Mouse (Mus musculus): ENCODE measurements around the gene Hmgb1. TPM values are rescaled to one million over a fixed set of nuclear protein-coding genes. Genes with fewer than 3 reads are reported as not detected.

Hmgb1 gene
- total RNA-seq (2022) = 100 to 1,000 TPM; 119 to 140 (median 134) TPM

- peak; percentile 98 for DNase-seq (ENCODE audit: low spot score in 2 of 2)
Measured at GRCm38 (mm10) chr5:149184104-149184843, at the start of gene Hmgb1, which contains the start of gene Uspl1. Gene Hmgb1, minus strand, starts transcription at chr5:149184489. Gene Uspl1, plus strand, starts transcription at chr5:149184350.

GRCm38 (mm10) chr5:149229619-149230339 is 45.5 kb upstream of the Hmgb1 start:
- no peak for DNase-seq (ENCODE audit: low spot score in 2 of 2)

- DNase-seq (ENCODE audit: low spot score in 2 of 2) = peak; percentile 95 to 99
Measured at GRCm38 (mm10) chr5:149228700-149229618, 44.7 kb upstream of the Hmgb1 start.

- no peak for DNase-seq (ENCODE audit: low spot score in 2 of 2)
Measured at GRCm38 (mm10) chr5:149224666-149225065, 40.4 kb upstream of the Hmgb1 start.

- no peak for DNase-seq (ENCODE audit: low spot score in 2 of 2)
Measured at GRCm38 (mm10) chr5:149221355-149221754, 37.1 kb upstream of the Hmgb1 start.

- DNase-seq (ENCODE audit: low spot score in 2 of 2) = no peak
Measured at GRCm38 (mm10) chr5:149219493-149219892, 35.2 kb upstream of the Hmgb1 start.

- DNase-seq (ENCODE audit: low spot score in 2 of 2) = no peak
Measured at GRCm38 (mm10) chr5:149217524-149218357, 33.5 kb upstream of the Hmgb1 start.

- DNase-seq (ENCODE audit: low spot score in 2 of 2) = no peak
Measured at GRCm38 (mm10) chr5:149215540-149215939, 31.3 kb upstream of the Hmgb1 start.

GRCm38 (mm10) chr5:149212806-149213205 is 28.5 kb upstream of the Hmgb1 start:
- DNase-seq (ENCODE audit: low spot score in 2 of 2) = no peak

GRCm38 (mm10) chr5:149211041-149211440 is 26.8 kb upstream of the Hmgb1 start:
- DNase-seq (ENCODE audit: low spot score in 2 of 2) = no peak

- DNase-seq (ENCODE audit: low spot score in 2 of 2) = no peak
Measured at GRCm38 (mm10) chr5:149209328-149209727, 25.0 kb upstream of the Hmgb1 start.

GRCm38 (mm10) chr5:149208776-149209175 is 24.5 kb upstream of the Hmgb1 start:
- DNase-seq (ENCODE audit: low spot score in 2 of 2) = no peak

GRCm38 (mm10) chr5:149207661-149208060 is 23.4 kb upstream of the Hmgb1 start:
- DNase-seq (ENCODE audit: low spot score in 2 of 2) = no peak

GRCm38 (mm10) chr5:149206286-149206685 is 22.0 kb upstream of the Hmgb1 start:
- no peak for DNase-seq (ENCODE audit: low spot score in 2 of 2)

GRCm38 (mm10) chr5:149205265-149205664 is 21.0 kb upstream of the Hmgb1 start:
- no peak for DNase-seq (ENCODE audit: low spot score in 2 of 2)

- DNase-seq (ENCODE audit: low spot score in 2 of 2) = no peak
Measured at GRCm38 (mm10) chr5:149204822-149205221, 20.5 kb upstream of the Hmgb1 start.

GRCm38 (mm10) chr5:149203796-149204375 is 19.6 kb upstream of the Hmgb1 start:
- DNase-seq (ENCODE audit: low spot score in 2 of 2) = no peak

- DNase-seq (ENCODE audit: low spot score in 2 of 2) = no peak
Measured at GRCm38 (mm10) chr5:149202941-149203340, 18.7 kb upstream of the Hmgb1 start.

GRCm38 (mm10) chr5:149198782-149199181 is 14.5 kb upstream of the Hmgb1 start:
- no peak for DNase-seq (ENCODE audit: low spot score in 2 of 2)

- no peak for DNase-seq (ENCODE audit: low spot score in 2 of 2)
Measured at GRCm38 (mm10) chr5:149196611-149197010, 12.3 kb upstream of the Hmgb1 start.
